8 mouse cellular contexts compared by ENCODE assay signal in genomic region chr13:13954931-13955330, GRCm38 (mm10). TPM values are rescaled to one million over a fixed set of nuclear protein-coding genes. Genes with fewer than 3 reads are reported as not detected.
DNase-seq lines count a peak whose midpoint lies in the region; ATAC-seq and TF ChIP-seq lines count a peak whose summit lies in the region.

No protein-coding gene starts in this region.

- peak overlapping the region; percentile 80 for H3K9ac ChIP-seq in limb, embryonic 14.5 days (ENCODE audit: low read depth, low read length, severe bottlenecking)

- H3K4me2 ChIP-seq in limb, embryonic 14.5 days (replicated peaks; ENCODE audit: low read depth, low read length, severe bottlenecking): peak overlapping the region; percentile 51

- DNase-seq in left cerebral cortex, adult 18-20 months (ENCODE audit: low spot score in 2 of 2): peak; percentile 18 to 23
- DNase-seq in left cerebral cortex, adult 9 months (ENCODE audit: low spot score in 2 of 2): no peak
- peak; percentile 68 for DNase-seq in adrenal gland, adult 2 months
- DNase-seq in forebrain, embryonic 10.5 days (ENCODE audit: extremely low spot score, low spot score): no peak
- DNase-seq in hindbrain, embryonic 10.5 days (ENCODE audit: low spot score): no peak
- peak; percentile 10 for DNase-seq in limb, embryonic 14.5 days (ENCODE audit: low spot score)
- DNase-seq in midbrain, embryonic 10.5 days (ENCODE audit: low spot score): no peak
- peak; percentile 23 to 35 for DNase-seq in urinary bladder, postnatal 36 days (ENCODE audit: low spot score in 2 of 2)

- no peak for TF ChIP-seq POLR2A in limb, embryonic 14.5 days (IDR thresholded peaks at IDR 0.05; ENCODE audit: borderline replicate concordance, extremely low read depth, insufficient read depth, insufficient read length)

- ATAC-seq in limb, embryonic 14.5 days (ENCODE audit: low FRiP score, low read depth): peak; percentile 2; the same call in 1 of the 2 replicates

- peak overlapping the region; percentile 86 for H3K4me3 ChIP-seq in forebrain, embryonic 10.5 days
- peak overlapping the region; percentile 82 for H3K4me3 ChIP-seq in hindbrain, embryonic 10.5 days
- peak overlapping the region; percentile 89 for H3K4me3 ChIP-seq in limb, embryonic 14.5 days (replicated peaks; ENCODE audit: low read length)
- peak overlapping the region; percentile 83 for H3K4me3 ChIP-seq in midbrain, embryonic 10.5 days

- H3K4me1 ChIP-seq in forebrain, embryonic 10.5 days: peaks cover 21% of the 10 kb centered on the region
- peaks cover 15% of the 10 kb centered on the region for H3K4me1 ChIP-seq in hindbrain, embryonic 10.5 days (replicated peaks)
- peaks cover 10% of the 10 kb centered on the region; the same call in 1 of the 2 replicates for H3K4me1 ChIP-seq in limb, embryonic 14.5 days (ENCODE audit: control insufficient read depth, insufficient read depth, low read length)
- H3K4me1 ChIP-seq in midbrain, embryonic 10.5 days: peaks cover 17% of the 10 kb centered on the region

- H3K36me3 ChIP-seq in forebrain, embryonic 10.5 days (replicated peaks): peaks cover 32% of the 10 kb centered on the region
- peaks cover 20% of the 10 kb centered on the region for H3K36me3 ChIP-seq in hindbrain, embryonic 10.5 days
- H3K36me3 ChIP-seq in limb, embryonic 14.5 days (ENCODE audit: control insufficient read depth, insufficient read depth, low read length): no peaks in the 10 kb centered on the region
- peaks cover 19% of the 10 kb centered on the region for H3K36me3 ChIP-seq in midbrain, embryonic 10.5 days

- H3K27ac ChIP-seq in forebrain, embryonic 10.5 days: peak overlapping the region; percentile 93
- peak overlapping the region; percentile 91 for H3K27ac ChIP-seq in hindbrain, embryonic 10.5 days
- peak overlapping the region; percentile 75 for H3K27ac ChIP-seq in limb, embryonic 14.5 days (replicated peaks; ENCODE audit: low read depth, low read length)
- H3K27ac ChIP-seq in midbrain, embryonic 10.5 days (replicated peaks): peak overlapping the region; percentile 90

- H3K9me3 ChIP-seq in forebrain, embryonic 10.5 days: peaks cover 6% of the 10 kb centered on the region
- peaks cover 5% of the 10 kb centered on the region; the same call in 1 of the 2 replicates for H3K9me3 ChIP-seq in hindbrain, embryonic 10.5 days
- H3K9me3 ChIP-seq in limb, embryonic 14.5 days (ENCODE audit: control insufficient read depth, low read length): no peaks in the 10 kb centered on the region
- H3K9me3 ChIP-seq in midbrain, embryonic 10.5 days (replicated peaks): peaks cover 5% of the 10 kb centered on the region; the same call in 1 of the 2 replicates

- WGBS in forebrain, embryonic 10.5 days: 0% methylated on average over 29 of the region's 29 CpGs
- WGBS in hindbrain, embryonic 10.5 days: under 1% methylated on average over 29 of the region's 29 CpGs
- under 1% methylated on average over 24 of the region's 29 CpGs for WGBS in limb, embryonic 14.5 days
- WGBS in midbrain, embryonic 10.5 days: under 1% methylated on average over 29 of the region's 29 CpGs

- H3K27me3 ChIP-seq in forebrain, embryonic 10.5 days (ENCODE audit: poor library complexity, severe bottlenecking): no peaks in the 10 kb centered on the region
- no peaks in the 10 kb centered on the region for H3K27me3 ChIP-seq in hindbrain, embryonic 10.5 days (ENCODE audit: insufficient read depth, poor library complexity, severe bottlenecking)
- H3K27me3 ChIP-seq in limb, embryonic 14.5 days (ENCODE audit: control insufficient read depth, insufficient read depth, low read length): no peaks in the 10 kb centered on the region
- no peaks in the 10 kb centered on the region for H3K27me3 ChIP-seq in midbrain, embryonic 10.5 days (ENCODE audit: low read depth, poor library complexity, severe bottlenecking)

RNA-seq across cellular contexts. Expression of gene B3galnt2, which starts 0.7 kb away (rescaled TPM):
- 10 to 100 TPM; 13.1 to 16.6 TPM for total RNA-seq in left cerebral cortex, adult 18-20 months (2021)
- 10 to 100 TPM; 18.5 to 22.5 TPM for total RNA-seq in adrenal gland, adult 2 months (2021)
- polyA plus RNA-seq in adrenal gland, adult 2 months (2012; rRNA removed): 37.5 and 51.4 TPM in 2 replicates
- polyA plus RNA-seq in forebrain, embryonic 10.5 days (2016; fragmentation: Nextera tagmentation; extraction: Ambion mirVana): 48.1 and 53.6 TPM in 2 replicates
- 33.3 and 41.7 TPM in 2 replicates for polyA plus RNA-seq in hindbrain, embryonic 10.5 days (2016; fragmentation: Nextera tagmentation; extraction: Ambion mirVana)
- polyA plus RNA-seq in limb, embryonic 14.5 days (2012; rRNA removed): 42.0 and 56.6 TPM in 2 replicates
- 38.1 and 40.5 TPM in 2 replicates for polyA plus RNA-seq in limb, embryonic 14.5 days (2014; fragmentation: Nextera tagmentation; extraction: Ambion mirVana)
- polyA plus RNA-seq in midbrain, embryonic 10.5 days (2016; fragmentation: Nextera tagmentation; extraction: Ambion mirVana): 37.9 and 44.3 TPM in 2 replicates

Comparison
In these comparisons a context has a peak if more than half of its experiments do, and no peak if none do; other contexts are left out.
1. DNase-seq: peak in left cerebral cortex, adult 18-20 months (2 of 2), adrenal gland, adult 2 months (single experiment), limb, embryonic 14.5 days (single experiment) and urinary bladder, postnatal 36 days (2 of 2); none in left cerebral cortex, adult 9 months (0 of 2), forebrain, embryonic 10.5 days (single experiment), hindbrain, embryonic 10.5 days (single experiment) and midbrain, embryonic 10.5 days (single experiment).
2. Peak in every context shown above with its lines, with median percentiles within 50 percentile points of each other: H3K27ac ChIP-seq and H3K4me3 ChIP-seq.